Mouse (Mus musculus) mouse trophoblast stem cell (cell line): ENCODE measurements around the gene Selenoi.

ENCODE experiments used
- in situ Hi-C, 2 experiments: fragments of 300-500 bp; cut with MseI, MboI; formaldehyde crosslinking; loops; 2 replicates in 1 of 2; 3 replicates in 1 of 2; pipeline ENCODE4 v1.15.1; 2025

The Selenoi gene

GRCm38 (mm10) chr5:30235641-30236126 lies 3.3 kb downstream of the Selenoi start:
- in situ Hi-C loops: no loop called here

GRCm38 (mm10) chr5:30238533-30238932 lies 6.2 kb downstream of the Selenoi start:
- in situ Hi-C loops: no loop called here

- in situ Hi-C loops: no loop called here
Measured at GRCm38 (mm10) chr5:30240552-30240951, 8.2 kb downstream of the Selenoi start.

GRCm38 (mm10) chr5:30242410-30242809 lies 10.0 kb downstream of the Selenoi start:
- in situ Hi-C loops: no loop called here

- in situ Hi-C loops: no loop called here
Measured at GRCm38 (mm10) chr5:30243741-30244140, 11.4 kb downstream of the Selenoi start.

GRCm38 (mm10) chr5:30245861-30246416 lies 13.6 kb downstream of the Selenoi start:
- in situ Hi-C loops: no loop called here

GRCm38 (mm10) chr5:30247666-30248065 lies 15.3 kb downstream of the Selenoi start:
- in situ Hi-C loops: no loop called here

GRCm38 (mm10) chr5:30255567-30256354 lies 23.4 kb downstream of the Selenoi start:
- in situ Hi-C loops: no loop called here

- in situ Hi-C loops: no loop called here
Measured at GRCm38 (mm10) chr5:30258776-30259175, 26.4 kb downstream of the Selenoi start.

- in situ Hi-C loops: no loop called here
Measured at GRCm38 (mm10) chr5:30270571-30271190, 38.3 kb downstream of the Selenoi start.

GRCm38 (mm10) chr5:30271599-30272281 lies 39.4 kb downstream of the Selenoi start:
- in situ Hi-C loops: no loop called here

- in situ Hi-C loops: no loop called here
Measured at GRCm38 (mm10) chr5:30276361-30276760, 44.0 kb downstream of the Selenoi start.

- in situ Hi-C loops: no loop called here
Measured at GRCm38 (mm10) chr5:30278952-30279351, 46.6 kb downstream of the Selenoi start.

- in situ Hi-C loops: no loop called here
Measured at GRCm38 (mm10) chr5:30279446-30279845, 47.1 kb downstream of the Selenoi start.

- in situ Hi-C loops: no loop called here
Measured at GRCm38 (mm10) chr5:30280864-30281263, 48.5 kb downstream of the Selenoi start.

GRCm38 (mm10) chr5:30281291-30281732 lies 48.9 kb downstream of the Selenoi start, which contains the start of gene Drc1:
Gene Drc1, plus strand, starts transcription at chr5:30281388.
- in situ Hi-C loops: no loop called here

GRCm38 (mm10) chr5:30285944-30286799 lies 53.8 kb downstream of the Selenoi start:
- in situ Hi-C loops: no loop called here

GRCm38 (mm10) chr5:30287106-30287882 lies 54.9 kb downstream of the Selenoi start:
- in situ Hi-C loops: no loop called here
